Mouse (Mus musculus): ENCODE data around the gene Pygo2.

Pygo2 gene

DNA sequence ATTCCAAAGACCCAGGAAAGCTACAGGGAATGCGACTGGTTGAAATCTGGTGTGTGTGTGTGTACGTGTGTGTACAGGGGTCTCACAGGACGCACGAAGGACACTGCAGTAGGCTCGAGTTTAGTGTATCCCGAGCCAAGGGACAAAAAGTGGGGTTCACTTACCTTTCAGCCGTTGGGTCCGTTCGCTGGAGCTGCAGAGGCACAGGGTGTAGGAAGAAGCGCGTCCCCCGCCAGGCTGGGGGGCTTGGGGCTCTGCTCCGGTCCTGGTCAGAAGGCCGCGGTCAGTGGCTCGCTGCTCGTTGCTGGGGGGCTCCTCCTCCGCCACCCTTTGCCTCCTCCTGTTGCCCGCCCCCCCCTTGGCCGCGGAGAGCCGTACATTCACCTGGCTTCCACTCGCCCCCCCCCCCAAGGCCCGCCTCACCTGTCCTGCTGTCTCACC is 37.1 kb upstream of the Pygo2 start:
- DNase-seq (ENCODE audit: low read depth in 2 of 2, low spot score in 2 of 2): no peak

- no peak for DNase-seq (ENCODE audit: low read depth in 2 of 2, low spot score in 2 of 2)
Measured at GRCm38 (mm10) chr3:89393605-89394004, 36.4 kb upstream of the Pygo2 start.

DNA sequence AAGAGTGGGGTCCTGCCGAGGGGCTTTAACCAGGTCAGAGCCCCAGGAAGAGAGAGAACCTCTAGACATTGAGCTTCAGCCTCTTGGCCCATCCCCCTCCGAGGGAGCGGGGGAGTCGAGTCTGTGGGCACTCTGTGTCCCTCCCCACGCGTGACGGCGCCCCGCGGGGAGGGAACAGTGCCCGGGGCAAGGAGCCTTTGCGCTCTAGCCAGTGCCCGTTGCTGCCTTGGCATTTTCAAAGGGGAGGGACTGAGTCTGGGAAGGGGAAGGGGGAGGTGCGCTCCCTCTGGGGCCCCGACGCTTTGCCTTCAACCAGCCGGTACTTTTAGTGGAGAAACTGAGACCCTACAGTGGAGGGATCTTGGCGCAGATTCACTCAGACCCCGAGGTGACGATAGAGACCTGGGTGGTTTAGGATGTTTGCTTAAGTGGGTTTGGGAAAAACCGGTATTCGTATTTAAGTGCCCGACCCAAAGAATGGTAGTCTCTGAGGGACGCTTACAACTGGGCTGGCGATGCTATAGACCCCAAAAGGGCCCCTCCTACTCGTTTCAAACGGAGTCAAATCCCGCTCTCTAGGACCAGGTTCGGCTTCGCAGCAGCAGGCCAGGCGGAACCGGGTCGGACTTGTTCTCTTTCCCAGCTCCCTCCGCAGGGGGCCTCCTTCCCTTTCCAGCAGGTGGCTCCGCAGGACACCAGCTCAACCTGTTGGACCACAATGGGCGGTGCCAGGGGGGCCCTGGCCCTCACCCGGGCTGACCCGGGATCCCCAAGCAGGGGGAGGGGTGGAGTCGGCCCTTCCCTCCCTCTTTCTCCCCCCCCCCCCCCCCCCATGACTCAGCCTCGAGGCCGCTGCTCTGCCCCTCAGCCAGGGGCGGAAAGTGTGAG is 35.8 kb upstream of the Pygo2 start, which contains the start of gene Zbtb7b:
Gene Zbtb7b, minus strand, starts transcription at position 771 of the 888 bp plus-strand sequence.
- no peak for DNase-seq (ENCODE audit: low read depth in 2 of 2, low spot score in 2 of 2)

- DNase-seq (ENCODE audit: low read depth in 2 of 2, low spot score in 2 of 2): no peak
Measured at GRCm38 (mm10) chr3:89394894-89395256, 35.1 kb upstream of the Pygo2 start.

DNA sequence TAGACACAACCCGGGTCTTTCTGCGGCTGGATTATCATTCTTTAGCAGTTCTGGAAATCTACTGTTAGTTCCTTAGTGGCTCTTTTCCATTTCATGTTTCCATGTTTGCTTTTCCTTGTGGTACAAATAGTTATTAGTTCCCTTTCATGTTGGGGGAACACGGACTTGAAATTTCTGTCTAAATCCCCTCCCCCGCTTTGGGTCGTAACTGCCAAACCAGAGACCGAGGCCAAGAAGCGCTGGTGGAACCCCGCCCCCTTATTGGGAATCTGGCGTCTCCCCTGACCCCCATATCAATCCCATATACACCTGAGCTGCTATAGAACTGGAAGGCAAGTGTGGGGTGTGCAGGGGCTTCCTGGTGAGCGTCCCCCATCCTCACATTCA is 34.6 kb upstream of the Pygo2 start:
- DNase-seq (ENCODE audit: low read depth in 2 of 2, low spot score in 2 of 2): no peak

- DNase-seq (ENCODE audit: low read depth in 2 of 2, low spot score in 2 of 2): peak in 1 of 2 experiments; percentile 51
Measured at GRCm38 (mm10) chr3:89395806-89396653, 34.0 kb upstream of the Pygo2 start.

DNA sequence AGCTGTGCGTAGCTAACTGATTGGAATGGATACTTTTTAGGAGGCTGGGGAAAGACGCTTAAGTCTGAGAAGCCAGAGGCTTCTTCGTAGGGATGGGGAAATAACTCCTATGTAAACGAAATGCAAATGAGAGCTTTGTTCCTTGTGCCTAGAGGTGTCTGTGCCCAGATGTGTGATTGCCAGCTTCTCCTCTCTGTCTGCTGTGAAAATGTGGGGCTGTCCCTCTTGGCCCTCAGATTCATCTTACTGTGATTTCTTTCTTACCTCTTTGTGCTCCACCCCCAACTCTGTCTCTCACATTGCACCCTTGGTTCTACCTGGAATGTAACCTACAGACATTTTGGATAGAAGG is 33.4 kb upstream of the Pygo2 start:
- DNase-seq (ENCODE audit: low read depth in 2 of 2, low spot score in 2 of 2): no peak

DNA sequence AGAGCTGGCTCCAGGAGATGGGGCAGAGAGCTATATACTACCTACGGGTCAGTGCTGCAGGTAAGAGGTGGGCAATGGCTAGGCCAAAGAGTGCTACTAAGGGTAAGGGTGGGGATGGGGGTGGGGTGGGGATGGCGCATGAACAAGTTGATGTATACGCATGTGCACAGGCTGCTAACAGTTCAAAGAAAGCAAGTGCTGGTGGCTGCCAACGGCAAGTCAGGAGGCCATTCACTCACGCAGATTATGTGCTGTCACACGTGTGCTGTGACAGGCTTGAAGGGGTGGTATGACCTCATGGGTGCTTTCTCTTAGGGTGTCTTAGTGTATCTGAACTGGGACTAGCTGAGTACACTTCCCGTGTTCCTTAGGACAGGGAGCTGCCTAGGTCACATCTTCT is 28.7 kb upstream of the Pygo2 start:
- DNase-seq (ENCODE audit: low read depth in 2 of 2, low spot score in 2 of 2): no peak

DNA sequence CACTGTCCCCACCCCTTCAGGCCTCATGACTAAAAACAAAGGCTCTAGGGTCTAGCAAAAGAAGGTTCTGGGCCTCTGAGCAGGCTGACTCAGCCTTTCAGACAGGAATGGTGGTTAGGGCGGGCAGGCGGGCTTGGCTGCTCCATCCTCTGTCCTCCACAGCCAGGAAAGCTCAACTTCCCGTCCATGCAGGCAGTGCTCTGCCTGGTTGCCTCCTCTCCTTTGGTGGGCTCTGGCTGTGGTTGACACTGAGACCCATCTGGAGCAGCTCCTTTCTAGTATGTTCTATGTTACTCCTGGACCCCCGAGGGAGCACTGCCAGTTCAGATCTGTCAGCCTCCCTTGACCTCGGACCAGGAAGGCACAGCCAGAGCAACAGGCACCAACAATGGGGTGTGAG is 27.3 kb upstream of the Pygo2 start, which contains the start of gene Lenep:
Gene Lenep, minus strand, starts transcription at position 101 of the 400 bp plus-strand sequence.
- DNase-seq (ENCODE audit: low read depth in 2 of 2, low spot score in 2 of 2): no peak

GRCm38 (mm10) chr3:89406887-89407286 is 23.1 kb upstream of the Pygo2 start:
- no peak for DNase-seq (ENCODE audit: low read depth in 2 of 2, low spot score in 2 of 2)

DNA sequence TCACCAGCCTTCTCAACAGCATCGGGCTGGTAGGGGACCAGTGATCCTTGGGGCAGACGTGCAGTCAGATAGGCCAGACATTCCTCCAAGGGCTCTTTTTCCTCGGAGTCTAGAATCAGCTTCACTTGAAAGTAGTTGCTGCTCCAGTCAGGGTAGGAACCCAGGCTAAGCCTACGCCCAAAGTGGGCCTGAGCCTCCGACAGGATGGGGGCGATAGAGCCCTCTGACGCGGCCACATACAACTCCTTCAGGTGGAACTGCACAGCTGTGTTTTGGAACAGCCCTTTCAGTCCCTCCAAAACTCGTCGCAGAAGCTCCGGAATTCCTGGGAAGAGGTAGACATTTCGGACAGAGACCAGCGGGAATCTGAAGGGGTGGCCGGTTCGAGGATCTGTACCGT is 21.6 kb upstream of the Pygo2 start:
- no peak for DNase-seq (ENCODE audit: low read depth in 2 of 2, low spot score in 2 of 2)

DNA sequence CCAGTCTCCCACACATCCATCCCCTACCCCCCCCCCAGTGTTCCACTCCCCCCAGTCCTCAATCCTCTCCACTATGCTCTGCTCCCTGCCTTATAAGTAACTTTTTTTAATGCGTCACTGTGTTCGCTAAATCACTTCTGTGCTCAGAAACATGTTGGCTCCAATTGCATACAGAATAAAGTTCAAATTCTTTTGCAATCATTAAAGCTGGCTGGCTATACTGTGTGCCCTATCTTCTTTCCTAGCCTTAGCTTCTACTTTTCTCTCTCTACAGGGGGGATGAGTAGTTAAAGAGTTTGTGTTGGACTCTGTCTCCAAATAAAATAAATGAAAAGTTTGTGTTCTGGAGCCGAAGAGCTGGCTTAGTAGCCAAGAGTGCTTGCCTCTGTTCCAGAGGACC is 20.3 kb upstream of the Pygo2 start:
- DNase-seq (ENCODE audit: low read depth in 2 of 2, low spot score in 2 of 2): no peak

- DNase-seq (ENCODE audit: low read depth in 2 of 2, low spot score in 2 of 2): no peak
Measured at GRCm38 (mm10) chr3:89410864-89411263, 19.1 kb upstream of the Pygo2 start.

DNA sequence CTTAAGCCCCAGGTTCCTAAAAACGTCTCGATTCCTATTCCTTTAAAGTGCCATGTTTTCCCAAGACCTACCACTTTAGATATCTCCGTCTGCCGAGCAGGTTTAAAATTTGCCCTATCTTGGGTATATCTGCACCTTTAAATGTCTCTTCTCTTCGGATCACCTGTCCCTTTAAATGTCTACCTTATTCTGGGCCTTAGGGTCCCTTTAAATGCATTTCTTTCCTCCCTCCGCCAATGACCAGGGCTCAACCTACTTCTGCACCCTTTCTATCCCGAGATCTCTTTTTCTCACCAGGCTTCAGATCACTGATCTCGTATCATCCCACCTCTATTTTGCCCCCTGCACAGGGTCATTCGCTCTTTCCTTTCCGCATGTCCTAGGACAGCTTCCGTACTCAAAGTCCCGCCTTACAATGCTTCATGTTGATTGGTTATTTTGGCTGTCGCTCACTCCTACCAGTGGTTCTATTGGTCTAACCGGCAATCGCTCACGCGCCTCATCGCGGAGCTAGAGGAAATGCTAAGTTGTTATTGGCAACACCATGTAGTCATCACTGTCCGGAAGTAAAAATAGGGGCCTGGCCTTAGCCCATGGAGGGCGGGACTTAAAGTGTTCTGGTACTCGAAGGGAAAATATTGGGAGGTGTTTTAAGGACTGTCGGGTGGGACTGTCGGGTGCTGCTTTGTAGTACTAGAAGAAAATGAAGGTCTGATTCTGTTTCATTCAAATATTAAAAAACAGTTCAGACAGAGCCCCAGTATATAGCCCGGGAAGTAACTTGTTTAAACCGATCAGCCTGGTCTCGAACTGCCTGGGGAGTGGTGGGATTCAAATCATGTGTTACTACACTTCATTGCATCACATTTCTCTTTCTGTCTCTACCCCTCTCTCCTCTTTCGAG is 18.3 kb upstream of the Pygo2 start, which contains the start of gene Flad1:
Gene Flad1, minus strand, starts transcription at position 381 of the 904 bp plus-strand sequence.
- DNase-seq (ENCODE audit: low read depth in 2 of 2, low spot score in 2 of 2): peak; percentile 96 to 99

GRCm38 (mm10) chr3:89416158-89416557 is 13.9 kb upstream of the Pygo2 start:
- DNase-seq (ENCODE audit: low read depth in 2 of 2, low spot score in 2 of 2): no peak

- DNase-seq (ENCODE audit: low read depth in 2 of 2, low spot score in 2 of 2): no peak
Measured at GRCm38 (mm10) chr3:89417131-89417530, 12.9 kb upstream of the Pygo2 start.

DNA sequence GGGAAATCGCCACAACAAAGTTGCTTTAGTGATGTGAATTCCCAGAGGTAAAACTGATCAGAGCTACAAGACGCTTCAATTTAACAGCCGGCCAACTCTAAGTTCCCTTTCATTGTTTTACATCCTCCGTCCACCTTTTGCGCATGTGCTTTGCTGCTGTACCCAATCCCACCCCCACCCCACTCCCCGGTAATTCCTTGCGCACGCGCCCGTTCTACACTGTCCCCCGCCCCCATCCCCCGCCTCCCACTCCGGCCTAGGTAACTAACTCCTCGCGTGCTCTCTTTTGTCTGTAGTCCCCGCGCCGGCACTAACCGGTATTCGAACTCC is 12.2 kb upstream of the Pygo2 start:
- no peak for DNase-seq (ENCODE audit: low read depth in 2 of 2, low spot score in 2 of 2)

DNA sequence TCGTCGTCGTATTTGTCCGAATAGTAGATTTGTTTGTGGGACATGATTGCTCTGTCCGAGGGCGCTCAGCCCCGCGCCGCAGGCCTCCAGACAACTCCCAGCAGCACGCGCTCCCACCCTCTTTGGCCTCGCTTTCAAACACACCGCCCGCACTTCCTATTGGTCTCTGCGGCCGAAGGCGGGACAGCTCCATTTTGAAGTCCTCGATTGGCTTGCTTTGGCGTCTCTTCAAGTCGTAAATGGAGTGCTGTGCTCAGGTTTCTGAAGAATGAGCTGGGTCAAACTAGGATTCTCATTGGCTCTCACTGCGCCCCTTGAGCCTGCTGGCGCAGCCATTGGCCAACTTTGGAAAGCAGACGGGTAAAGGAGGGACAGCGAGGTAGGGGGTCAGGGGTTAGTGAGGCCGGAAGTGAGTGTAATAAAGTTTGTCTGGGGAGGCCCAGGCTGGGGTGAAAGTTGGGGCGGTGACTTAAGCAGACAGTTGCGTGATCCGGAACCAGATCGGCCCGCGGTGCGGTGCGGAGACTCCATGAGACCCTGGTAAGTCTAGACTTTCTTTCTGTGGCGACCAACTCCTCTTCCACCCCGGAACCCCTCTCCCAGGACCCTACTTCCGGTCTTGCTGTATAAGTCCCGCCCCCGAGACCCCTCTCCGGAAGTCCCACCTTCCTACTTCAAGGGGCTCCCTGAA is 11.7 kb upstream of the Pygo2 start, which contains the start of the genes Cks1b and Shc1:
Gene Cks1b, minus strand, starts transcription at position 214 of the 691 bp plus-strand sequence.
Gene Shc1, plus strand, starts transcription at position 274 of the 691 bp plus-strand sequence.
- peak; percentile 92 for DNase-seq (ENCODE audit: low read depth in 2 of 2, low spot score in 2 of 2)

GRCm38 (mm10) chr3:89418861-89419250 is 11.2 kb upstream of the Pygo2 start:
- DNase-seq (ENCODE audit: low read depth in 2 of 2, low spot score in 2 of 2): no peak

GRCm38 (mm10) chr3:89419571-89419970 is 10.4 kb upstream of the Pygo2 start:
- no peak for DNase-seq (ENCODE audit: low read depth in 2 of 2, low spot score in 2 of 2)

All from CD8-positive naive resting alpha-beta T cell, adult 2 months (primary cell).